Comparison of ENCODE assay signal across 10 mouse cellular contexts in genomic region chr16:95463796-95464195, GRCm38 (mm10).
DNase-seq lines count a peak whose midpoint lies in the region; ATAC-seq and TF ChIP-seq lines count a peak whose summit lies in the region.
"Had no signal": no experiment of that assay in that cellular context is flagged by ENCODE, and none has a peak within 500 bp of the region (broad histone marks: within the 10 kb centered on the region; RNA-seq: fewer than 3 reads in every experiment).

No protein-coding gene starts in this region.

- intact Hi-C loops in gastrocnemius, adult 2 months (cut with DNase I) = no loop called here

- TF ChIP-seq CTCF in gastrocnemius, adult 2 months (IDR thresholded peaks at IDR 0.05) = no peak

- no peaks in the 10 kb centered on the region for H3K9me3 ChIP-seq in heart, embryonic 13.5 days

- no peak for DNase-seq in gastrocnemius, adult 2 months
- DNase-seq in gastrocnemius, adult 18-20 months (ENCODE audit: low spot score) = no peak
- DNase-seq in NIH3T3 (ENCODE audit: low read depth) = peak; percentile 31
- DNase-seq in kidney, postnatal 4 days = peak; percentile 48 to 64
- no peak for DNase-seq in testis, postnatal 10 days (ENCODE audit: low spot score)
- DNase-seq in thymus, postnatal 36 days = no peak

- H3K27me3 ChIP-seq in heart, embryonic 13.5 days (replicated peaks) = no peaks in the 10 kb centered on the region

- no peak overlapping the region; the same call in 1 of the 2 replicates for H3K9ac ChIP-seq in heart, embryonic 13.5 days
- H3K9ac ChIP-seq: liver, embryonic 14.5 days had no signal

- 15% methylated on average over 6 of the region's 6 CpGs for WGBS in heart, embryonic 13.5 days

- ATAC-seq in heart, embryonic 13.5 days (ENCODE audit: extremely low read depth, insufficient number of reproducible peaks, low FRiP score, low TSS enrichment) = no peak
- no peak for ATAC-seq in CD4-positive, CD25-positive, alpha-beta regulatory T cell, adult 4 months
- ATAC-seq: intestine, postnatal 0 days had no signal

- no peaks in the 10 kb centered on the region for H3K36me3 ChIP-seq in heart, embryonic 13.5 days

- H3K4me1 ChIP-seq in heart, embryonic 13.5 days = peaks cover 20% of the 10 kb centered on the region

- peak overlapping the region; percentile 26; the same call in 1 of the 2 replicates for H3K4me2 ChIP-seq in heart, embryonic 13.5 days

- H3K4me3 ChIP-seq in gastrocnemius, adult 2 months = no peak overlapping the region
- H3K4me3 ChIP-seq in heart, embryonic 13.5 days = no peak overlapping the region

- H3K27ac ChIP-seq in gastrocnemius, adult 2 months = peak overlapping the region; percentile 49
- peak overlapping the region; percentile 43 for H3K27ac ChIP-seq in heart, embryonic 13.5 days (replicated peaks)
- H3K27ac ChIP-seq: liver, embryonic 14.5 days had no signal

Comparison
In these comparisons a context has a peak if more than half of its experiments do, and no peak if none do; other contexts are left out.
1. DNase-seq: peak in NIH3T3 (single experiment) and kidney, postnatal 4 days (2 of 2); none in gastrocnemius, adult 2 months (single experiment), gastrocnemius, adult 18-20 months (single experiment), testis, postnatal 10 days (single experiment) and thymus, postnatal 36 days (0 of 2).